Mouse (Mus musculus) layer of hippocampus, postnatal 25 days (tissue): ENCODE measurements around the gene Scaf11. TPM values are rescaled to one million over a fixed set of nuclear protein-coding genes. Genes with fewer than 3 reads are reported as not detected.
"Not testable (repeated sequence)": the region's sequence is repeated elsewhere in the genome, so short reads cannot be mapped to it uniquely, and the experiment has no call there.

Experiments
- DNase-seq, 2 experiments: peaks; one replicate each; pipeline ENCODE4 v3.0.0; 2022; ENCODE audit warnings: mixed read lengths in 2 of 2, low spot score in 1 of 2; ENCODE audit errors: extremely low spot score in 1 of 2
- total RNA-seq, 2 experiments: library from RNA; stranded (reverse); gene quantifications; 2 replicates each; pipeline ENCODE4 v1.2.3; 2021

Gene Scaf11
- 10 to 100 TPM; 50.2 to 52.8 TPM for total RNA-seq

DNA sequence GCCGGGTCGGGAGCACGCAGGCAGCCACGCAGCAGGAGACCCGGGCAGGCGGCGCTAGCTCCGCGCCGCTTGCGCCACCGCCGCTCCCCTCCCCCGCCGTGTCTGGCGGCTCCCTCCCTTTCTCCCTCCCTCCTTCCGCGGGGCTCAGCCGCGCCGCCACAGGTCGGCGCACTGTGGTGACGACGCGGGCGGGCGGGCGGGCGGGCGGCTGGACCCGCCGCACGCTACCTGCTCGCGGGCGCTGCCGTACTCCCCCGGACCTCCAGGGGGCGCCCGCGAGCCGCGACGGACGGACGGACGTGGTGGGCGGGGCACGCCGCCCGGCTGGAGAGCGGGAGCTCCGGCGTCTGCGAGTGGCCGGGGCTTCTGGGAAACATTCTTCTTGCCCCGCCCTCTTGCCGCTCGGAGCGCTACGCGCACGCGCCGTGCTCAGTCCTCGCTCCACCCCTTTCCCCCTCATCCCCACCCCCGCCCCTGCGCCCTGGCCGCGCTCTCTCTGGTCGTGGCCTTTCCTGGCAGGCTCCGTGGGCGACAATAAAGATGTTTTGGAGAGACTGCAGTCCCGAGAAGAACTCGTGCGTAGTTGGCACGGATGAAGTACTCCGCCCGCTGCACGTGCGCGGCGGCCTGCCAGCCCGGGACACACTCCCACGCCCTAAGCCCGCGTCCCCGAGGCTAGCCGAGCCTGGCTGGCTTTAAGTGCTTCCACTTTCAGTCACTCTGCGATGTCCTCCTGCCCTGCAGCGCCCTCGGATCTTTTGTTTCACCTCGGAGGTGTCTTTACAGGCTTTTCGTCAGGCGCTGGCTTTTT lies at the start of gene Scaf11:
Gene Scaf11 (minus strand): TSS at position 114 of the 811 bp plus-strand sequence.
- peak; percentile 94 to 95 for DNase-seq

DNA sequence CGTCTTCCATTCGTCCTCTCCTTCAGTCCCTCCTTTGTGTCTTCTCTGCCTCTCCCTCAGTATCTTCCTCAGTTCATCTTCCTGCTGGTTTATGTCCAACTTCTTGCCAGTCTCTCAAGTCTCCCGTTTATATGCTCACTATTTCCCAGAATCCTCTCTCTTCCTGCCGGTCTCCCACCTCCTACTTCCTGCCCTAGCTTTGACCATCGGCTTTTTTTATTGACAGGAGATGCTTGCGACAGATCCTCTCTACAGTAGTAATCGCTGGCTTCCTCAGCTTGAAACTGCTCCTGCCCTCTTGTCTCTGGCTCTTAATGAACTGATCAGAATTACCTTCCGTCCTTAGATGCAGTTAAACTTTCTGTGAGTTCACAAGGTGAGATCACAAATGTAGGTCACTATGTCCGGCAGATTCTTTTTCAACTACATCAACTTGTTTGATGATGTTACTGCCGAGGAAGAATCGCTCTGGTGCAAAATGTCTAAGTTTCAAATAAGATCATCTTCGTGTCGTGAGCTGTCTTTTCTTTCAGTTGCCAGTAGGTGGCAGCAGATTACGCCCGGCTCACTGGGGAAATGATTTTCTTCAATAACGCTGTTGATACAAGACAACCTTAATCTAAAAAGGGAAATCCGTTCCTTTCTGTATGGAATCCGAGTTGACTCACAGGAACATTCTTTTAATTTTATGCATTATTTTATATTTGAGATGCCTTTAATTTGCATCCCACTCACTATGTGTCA lies 46.6 kb upstream of the Scaf11 start:
- peak; percentile 23 to 53 for DNase-seq

DNA sequence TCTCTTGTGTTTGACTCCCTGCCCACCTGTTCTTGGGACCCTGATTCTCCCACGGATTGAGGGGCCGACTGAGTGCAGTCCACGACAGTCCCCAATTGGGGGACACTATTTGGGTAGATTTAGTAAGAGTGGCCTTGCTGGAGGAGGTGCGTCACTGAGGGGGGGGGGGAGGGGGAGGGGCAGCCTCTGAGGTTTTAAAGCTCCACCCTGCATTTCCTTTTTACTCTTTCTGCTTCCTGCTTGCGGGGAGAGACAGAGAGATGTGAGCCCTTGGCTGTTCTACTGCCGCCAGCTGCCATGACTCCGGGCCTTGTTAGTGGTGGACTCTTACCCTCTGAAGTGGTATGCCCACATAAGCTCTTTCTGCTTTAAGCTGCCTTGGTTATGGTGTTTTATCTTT lies 37.0 kb upstream of the Scaf11 start:
- no peak for DNase-seq

DNA sequence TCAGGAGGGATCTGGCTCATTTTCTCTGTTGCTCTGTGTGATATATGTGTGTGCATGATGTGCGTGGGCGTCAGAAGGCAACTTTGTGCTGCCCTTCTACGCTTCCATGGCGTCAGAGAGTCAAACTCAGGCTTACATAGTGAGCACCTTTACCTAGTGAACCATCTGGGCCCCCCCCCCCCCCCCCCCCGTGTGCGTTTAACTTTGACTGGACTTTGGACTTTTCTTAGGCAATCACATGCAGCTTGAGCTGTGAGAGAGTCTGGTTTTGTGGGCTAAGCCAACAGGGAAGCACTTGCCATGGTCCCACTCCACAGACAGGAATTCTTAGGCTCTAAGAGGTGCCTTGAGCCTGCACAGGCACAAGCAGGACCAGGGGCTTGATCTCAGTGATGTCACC lies 33.6 kb upstream of the Scaf11 start:
- no peak for DNase-seq

DNA sequence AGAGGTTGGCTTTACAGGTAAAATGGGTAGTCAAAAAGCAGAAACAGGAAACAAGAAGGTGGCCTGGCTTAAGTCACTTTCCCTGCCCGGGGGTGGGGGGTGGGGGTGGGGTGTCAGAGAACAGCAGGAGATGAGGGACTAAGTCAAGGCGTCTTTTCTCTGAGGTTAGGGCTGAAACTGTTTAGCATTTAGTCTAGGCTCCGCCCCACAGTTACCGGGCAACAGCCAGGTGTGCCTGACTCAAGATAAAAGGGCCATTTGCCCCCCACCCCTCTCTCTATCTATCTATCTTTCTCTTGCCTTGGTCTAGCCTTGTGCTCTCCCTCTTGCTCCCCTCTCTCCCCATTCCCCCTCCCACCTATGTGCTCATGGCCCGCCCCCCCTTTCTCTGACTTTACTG lies 32.9 kb upstream of the Scaf11 start:
- no peak for DNase-seq

DNA sequence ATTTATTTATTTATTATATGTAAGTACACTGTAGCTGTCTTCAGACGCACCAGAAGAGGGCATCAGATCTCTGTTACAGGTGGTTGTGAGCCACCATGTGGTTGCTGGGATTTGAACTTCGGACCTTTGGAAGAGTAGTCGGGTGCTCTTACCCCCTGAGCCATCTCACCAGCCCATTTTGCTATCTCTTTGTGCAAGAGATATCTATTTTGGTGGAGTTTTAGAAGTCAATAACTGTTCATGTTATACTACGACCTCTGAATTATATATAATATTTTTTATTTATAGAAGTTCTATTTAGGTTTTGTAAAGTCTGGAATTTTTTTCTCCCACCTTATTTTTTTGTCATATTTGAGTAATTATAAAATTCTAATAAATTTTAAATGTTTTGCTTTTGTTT lies 32.3 kb upstream of the Scaf11 start:
- DNase-seq = not testable (repeated sequence)

DNA sequence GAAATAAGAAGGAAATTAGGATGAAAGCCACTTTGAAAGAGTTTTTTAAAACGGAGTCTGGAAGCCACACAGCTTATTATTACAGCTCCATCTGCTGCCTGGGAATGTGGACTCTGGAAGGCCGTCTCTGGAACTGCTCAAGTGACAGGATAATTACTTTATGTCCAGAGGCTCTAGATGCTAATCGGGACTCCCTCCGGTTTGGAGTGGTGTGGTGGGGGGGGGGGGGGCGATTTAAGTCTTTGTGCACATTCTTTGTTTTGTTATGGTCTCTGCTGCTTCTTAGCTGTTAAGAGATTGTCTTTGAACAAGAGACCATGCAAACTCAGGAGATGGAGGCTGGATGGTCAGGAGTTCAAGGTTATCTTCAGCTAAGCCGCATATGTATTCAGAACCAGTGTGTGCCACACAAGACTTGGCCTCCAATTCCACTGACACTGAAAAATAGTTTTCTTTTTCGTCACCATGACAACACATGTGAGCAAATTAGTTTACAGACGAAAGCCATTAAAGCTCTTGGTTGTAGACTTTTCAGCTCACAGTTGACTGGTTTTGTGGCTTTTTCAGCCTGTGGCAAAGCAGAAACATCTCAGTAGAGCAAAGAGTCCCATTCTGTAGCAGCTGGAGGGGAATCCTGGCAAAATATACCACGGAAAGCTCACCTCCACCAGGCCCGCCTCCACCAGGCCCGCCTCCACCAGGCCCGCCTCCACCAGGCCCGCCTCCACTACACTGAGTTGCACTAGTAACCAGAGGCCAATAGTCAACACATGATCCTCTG lies 31.4 kb upstream of the Scaf11 start:
- DNase-seq = no peak

DNA sequence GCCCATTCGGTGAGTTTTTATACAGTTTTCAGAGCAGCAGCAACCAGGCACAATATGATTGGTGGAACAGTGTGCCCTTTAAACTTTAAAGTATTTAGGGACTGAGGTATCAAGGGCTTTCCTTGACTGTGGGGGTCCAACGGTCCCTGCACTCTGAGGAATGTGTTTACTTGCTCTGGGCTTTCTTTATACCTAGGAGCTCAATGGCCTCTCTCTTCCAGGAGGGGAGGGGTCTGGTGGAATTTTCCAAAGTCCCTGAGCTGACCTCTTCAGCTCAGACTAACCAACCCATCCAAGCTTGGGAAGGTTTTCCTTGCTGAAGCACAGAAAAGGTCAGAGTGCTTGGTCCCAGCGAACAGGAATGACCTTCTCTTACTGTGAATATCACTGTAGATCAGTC lies 30.8 kb upstream of the Scaf11 start:
- DNase-seq = no peak

DNA sequence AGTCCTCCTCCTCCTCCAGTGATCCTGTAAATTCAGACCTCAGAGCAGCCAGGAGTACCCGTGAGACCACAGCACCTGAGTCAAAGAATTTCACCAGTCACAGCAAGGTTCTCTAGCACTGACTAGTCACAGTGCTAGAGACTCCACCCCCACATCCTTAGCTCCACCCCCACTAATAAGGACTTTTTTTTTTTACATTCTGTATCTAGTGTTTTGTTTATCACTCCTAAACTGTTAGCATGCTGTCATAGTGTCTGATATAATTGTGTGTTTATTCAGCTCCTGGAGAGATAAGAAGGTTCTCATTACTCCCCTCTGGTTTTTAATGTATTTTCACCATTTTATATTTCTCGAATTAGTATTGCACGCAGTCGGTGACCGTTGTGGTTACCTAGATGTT lies 29.5 kb upstream of the Scaf11 start:
- no peak for DNase-seq

DNA sequence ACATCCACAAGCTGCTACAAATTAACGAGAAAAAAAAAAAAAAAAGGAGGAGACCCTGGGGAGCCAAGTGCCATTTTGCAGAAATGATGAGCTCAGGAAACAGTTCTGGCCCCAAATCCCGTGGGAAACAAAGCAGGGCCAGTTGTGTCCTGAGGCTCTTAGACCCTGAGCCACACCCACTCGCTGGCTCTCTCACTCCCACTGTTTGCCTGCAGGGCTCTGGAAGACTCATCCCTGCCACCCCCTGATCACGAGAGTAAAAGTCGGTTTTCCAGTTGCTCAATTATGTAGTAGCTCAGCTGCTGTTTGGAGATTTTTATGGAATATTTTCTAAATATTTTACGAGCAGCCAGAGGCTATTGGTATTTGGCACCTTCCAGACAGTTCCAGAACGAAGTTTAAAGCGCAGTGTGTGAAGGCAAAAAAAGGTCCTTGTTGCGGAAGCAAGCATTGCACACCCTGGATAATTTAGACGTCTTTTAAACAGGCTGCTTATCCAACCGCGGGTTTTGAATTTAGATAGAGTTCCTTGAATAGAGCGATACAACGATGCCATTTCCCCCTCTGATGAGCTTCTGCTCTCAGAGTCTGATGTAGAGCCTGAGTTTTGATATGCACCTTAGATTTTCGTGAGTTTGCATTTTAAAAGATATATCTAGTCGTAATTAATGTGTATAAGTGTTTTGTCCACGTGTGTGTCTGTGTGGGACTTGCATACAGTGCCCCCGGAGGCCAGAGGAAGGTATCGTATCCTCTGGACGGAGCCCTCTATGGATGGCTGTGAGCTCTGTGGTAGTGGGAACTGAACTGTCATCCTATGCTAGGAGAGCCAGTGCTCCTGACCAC lies 28.5 kb upstream of the Scaf11 start:
- no peak for DNase-seq

DNA sequence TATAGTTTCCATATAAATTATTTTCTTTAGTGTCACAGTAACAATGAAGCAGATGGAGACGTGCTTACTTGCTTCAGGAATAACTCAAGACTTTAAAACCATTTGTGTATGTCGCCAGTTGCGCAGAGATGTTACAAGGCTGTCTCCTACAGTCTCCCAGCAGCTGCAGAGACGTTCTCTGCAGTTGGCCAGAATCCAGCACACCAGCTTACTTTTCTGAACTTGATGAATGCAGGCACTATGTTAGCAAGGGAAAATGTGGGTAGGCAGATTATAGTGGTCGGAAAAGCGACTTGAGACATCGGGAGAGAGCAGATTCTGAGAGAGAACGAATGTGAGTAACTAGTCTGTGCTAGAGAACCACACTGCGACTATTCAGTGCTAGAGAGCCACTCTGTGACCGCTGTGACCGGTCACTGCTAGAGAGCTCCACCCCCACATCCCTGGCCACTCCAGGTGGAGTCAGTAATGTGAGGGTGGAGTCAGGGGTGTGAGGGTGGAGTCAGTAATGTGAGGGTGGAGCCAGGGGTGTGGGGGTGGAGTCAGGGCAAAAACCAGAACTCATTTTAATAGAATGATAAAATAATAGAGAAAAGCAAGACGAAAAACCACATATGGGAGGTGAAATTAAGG lies 26.5 kb upstream of the Scaf11 start:
- no peak for DNase-seq

DNA sequence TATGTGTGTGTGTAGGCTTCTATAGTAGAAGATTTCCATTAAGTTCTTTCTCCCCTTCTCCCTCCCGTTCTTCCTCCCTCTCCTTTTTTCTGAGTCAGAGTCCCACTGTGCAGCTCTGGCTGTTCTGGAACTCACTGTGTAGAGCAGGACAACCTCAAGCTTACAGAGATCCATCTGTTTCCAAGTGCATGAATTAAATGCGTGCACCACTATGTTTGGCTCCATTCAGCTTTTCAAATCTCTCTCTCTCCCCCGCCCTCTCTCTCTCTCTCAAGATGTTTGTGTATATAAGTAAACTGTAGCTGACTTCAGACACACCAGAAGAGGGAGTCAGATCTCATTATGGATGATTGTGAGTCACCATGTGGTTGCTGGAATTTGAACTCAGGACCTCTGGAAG lies 20.2 kb upstream of the Scaf11 start:
- no peak for DNase-seq

DNA sequence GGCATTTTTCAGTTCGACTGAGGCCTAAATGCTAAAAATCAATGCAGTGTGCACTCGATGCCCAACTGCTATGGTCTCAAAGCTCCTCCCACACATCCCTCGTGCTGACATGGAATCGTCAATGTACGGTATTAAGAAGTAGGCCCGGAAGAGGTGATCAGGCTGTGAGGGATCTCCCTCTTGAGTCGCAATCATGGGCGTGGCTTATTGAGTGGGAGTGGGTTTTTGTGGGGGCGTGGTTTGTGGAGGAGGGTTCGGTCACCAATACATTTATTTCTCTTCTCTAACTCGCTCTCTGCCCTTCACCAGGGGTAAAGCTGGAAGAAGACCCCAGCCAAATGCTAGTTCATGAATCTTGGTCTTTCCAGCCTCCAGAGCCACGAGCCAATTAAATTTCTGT lies 17.4 kb upstream of the Scaf11 start:
- DNase-seq = no peak

DNA sequence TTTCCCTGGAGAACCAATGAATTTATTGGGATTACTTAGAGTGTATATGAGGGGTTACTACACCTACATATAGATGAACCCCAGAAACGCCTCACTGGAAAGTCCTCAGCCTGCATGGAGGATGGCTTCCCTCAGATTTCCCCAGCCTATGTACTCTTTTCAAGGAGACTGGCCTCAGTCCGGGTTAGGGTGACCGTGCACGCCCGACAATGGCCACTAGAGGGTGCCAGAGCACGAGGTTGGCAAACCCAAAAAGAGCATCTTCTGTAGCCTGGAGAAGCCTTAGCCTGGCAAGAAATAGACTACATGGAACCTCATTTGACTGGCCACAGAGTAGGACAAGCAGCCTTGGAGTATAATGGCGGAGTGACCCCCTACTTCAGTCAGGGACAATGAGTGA lies 15.7 kb upstream of the Scaf11 start:
- peak; percentile 83 to 99 for DNase-seq

DNA sequence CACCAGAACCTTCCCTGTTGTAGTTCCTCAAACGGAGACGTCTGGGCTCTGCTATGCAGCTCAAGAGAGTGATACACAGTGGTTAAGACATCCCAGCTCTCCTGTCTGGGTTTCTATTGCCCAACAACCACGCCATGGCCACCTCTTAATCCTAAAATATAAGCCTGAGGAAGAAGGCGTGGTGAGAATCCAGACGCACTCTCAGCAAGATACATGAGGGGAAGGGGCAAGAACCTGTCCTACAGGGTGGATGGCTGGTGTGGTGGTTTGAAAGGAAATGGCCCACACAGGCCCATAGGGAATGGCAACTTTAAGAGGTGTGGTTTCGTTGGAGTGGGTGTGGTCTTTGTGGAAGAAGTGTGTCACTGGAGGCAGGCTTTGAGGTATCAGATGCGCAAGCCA lies 14.9 kb upstream of the Scaf11 start:
- no peak for DNase-seq

DNA sequence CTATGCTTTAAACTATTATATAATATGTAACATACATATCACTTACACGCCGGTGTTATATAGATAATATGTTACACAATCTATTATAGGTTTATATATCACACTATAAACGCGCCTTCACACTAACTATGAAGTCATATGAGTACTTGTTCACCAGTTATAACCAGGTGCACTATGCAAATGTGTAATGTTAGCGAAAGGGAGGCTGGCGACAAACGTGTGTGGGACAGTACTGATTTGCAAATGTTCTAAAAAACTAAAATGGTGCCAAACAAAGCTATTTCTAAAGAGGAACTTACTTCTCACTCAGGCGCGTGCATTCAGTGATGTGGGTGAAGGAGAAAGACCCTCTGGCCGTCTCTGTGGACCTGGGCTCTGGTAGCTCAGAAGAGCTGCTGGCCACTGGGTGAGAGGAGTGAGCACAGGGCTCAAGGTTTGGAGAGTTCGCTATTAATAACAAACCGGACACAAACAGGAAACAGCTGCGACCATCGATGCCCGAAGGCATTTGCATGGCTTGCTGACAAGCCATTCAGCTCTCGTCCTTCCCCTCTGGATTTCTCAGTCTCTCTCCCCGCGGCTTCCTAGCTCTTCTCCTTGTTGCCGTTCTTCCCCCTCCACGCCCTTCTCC lies 13.8 kb upstream of the Scaf11 start:
- DNase-seq = no peak

DNA sequence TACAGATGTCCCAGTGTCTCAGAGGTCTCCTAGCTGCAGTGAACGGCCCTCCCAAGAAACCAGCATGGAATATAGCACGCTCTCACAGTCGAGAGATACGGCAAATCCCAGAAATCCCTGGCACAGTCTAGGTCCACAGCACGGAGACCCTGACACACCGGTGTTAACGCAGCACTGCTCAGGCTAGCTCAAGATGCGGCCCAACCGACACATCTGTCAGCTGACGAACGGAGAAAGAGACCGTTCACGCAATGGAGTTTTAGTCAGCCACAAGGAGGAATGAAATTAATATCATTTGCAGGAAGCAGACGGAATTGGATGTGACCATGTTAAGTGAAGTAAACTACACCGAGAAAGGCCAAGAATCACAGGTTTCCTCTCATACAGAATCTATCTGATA lies 13.3 kb upstream of the Scaf11 start:
- DNase-seq = no peak

DNA sequence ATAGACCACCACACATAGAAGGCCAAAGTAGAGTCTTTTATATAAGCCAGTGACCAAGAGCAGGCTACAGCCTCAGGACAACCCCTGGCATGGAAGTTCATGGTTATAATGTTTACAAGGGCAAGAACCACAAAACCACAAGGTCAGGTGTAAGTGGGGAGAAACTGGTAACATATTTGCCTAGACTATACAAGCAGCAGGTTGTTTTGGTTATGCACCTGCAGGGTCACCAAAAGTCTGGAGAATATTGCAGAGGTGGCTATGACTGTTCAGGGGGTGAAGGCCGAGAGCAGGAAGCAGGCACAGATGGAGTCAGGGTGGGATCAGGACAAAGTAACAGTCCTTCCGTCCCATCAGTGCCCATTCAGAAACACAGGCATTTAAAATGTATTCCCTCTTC lies 7.7 kb upstream of the Scaf11 start:
- no peak for DNase-seq

DNA sequence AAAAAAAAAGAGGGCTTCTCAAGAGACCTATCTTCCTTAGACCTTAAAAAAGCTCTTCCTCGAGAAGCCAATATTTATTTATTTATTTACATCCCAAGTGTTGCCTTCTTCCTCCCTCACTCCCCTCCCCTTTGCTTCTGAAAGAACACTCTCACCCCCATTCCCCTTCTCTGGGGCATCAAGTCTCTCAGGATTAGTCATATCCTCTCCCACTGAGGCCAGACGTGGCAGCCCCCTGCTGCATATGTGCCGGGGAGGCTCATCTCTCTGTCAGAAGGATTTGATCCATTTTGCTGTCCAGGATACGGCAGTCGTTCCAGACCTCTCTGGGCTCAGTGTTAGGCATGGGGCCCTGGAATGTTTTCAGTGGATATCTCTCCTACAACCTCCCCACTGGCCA lies 7.2 kb upstream of the Scaf11 start:
- DNase-seq = no peak
